Mouse (Mus musculus): ENCODE measurements at regions not wholly inside any gene's neighbourhood (a gene's known extent, or its start where the extent isn't known, plus 50 kb on each side); places are given as distances from the start of the nearest gene placed in this dataset.

GRCm38 (mm10) chrX:21293666-21294065, 118.2 kb upstream of the Gm21876 start:
- peak; percentile 62 for DNase-seq

- DNase-seq: peak; percentile 1
Observed at GRCm38 (mm10) chrX:21295460-21295859, 120.0 kb upstream of the Gm21876 start.

- DNase-seq: no peak
Observed at GRCm38 (mm10) chrX:21297349-21297748, 121.9 kb upstream of the Gm21876 start.

GRCm38 (mm10) chrX:21334499-21335032, 149.8 kb upstream of the Agtr2 start:
- DNase-seq: peak; percentile 1

- DNase-seq: no peak
Observed at GRCm38 (mm10) chrX:21344397-21344796, 139.9 kb upstream of the Agtr2 start.

GRCm38 (mm10) chrX:21350503-21350902, 133.8 kb upstream of the Agtr2 start:
- DNase-seq: no peak

GRCm38 (mm10) chrX:21352350-21352749, 132.0 kb upstream of the Agtr2 start:
- no peak for DNase-seq

GRCm38 (mm10) chrX:21360771-21361667, 123.3 kb upstream of the Agtr2 start:
- peak; percentile 8 for DNase-seq

GRCm38 (mm10) chrX:21385221-21385620, 99.1 kb upstream of the Agtr2 start:
- DNase-seq: no peak

- no peak for DNase-seq
Observed at GRCm38 (mm10) chrX:21389992-21390391, 94.4 kb upstream of the Agtr2 start.

- peak; percentile 1 for DNase-seq
Observed at GRCm38 (mm10) chrX:21393212-21393611, 91.1 kb upstream of the Agtr2 start.

- no peak for DNase-seq
Observed at GRCm38 (mm10) chrX:21424797-21425196, 59.5 kb upstream of the Agtr2 start.

- no peak for DNase-seq
Observed at GRCm38 (mm10) chrX:21428081-21428480, 56.3 kb upstream of the Agtr2 start.

- no peak for DNase-seq
Observed at GRCm38 (mm10) chrX:21433501-21433900, 50.8 kb upstream of the Agtr2 start.
